Mouse (Mus musculus): Measurements from ENCODE around the gene Kcnc4.

The Kcnc4 gene

GRCm38 (mm10) chr3:107459196-107459772, at the start of gene Kcnc4:
Gene Kcnc4, minus strand, starts transcription at chr3:107459552.
- no peak for DNase-seq

- DNase-seq: peak; percentile 16
Measured at GRCm38 (mm10) chr3:107508696-107509095, 49.3 kb upstream of the Kcnc4 start.

- DNase-seq: no peak
Measured at GRCm38 (mm10) chr3:107507966-107508365, 48.6 kb upstream of the Kcnc4 start.

- peak; percentile 31 for DNase-seq
Measured at GRCm38 (mm10) chr3:107506531-107506930, 47.2 kb upstream of the Kcnc4 start.

GRCm38 (mm10) chr3:107505464-107506367, 46.4 kb upstream of the Kcnc4 start:
- peak; percentile 72 for DNase-seq

- no peak for DNase-seq
Measured at GRCm38 (mm10) chr3:107504542-107504941, 45.2 kb upstream of the Kcnc4 start.

- no peak for DNase-seq
Measured at GRCm38 (mm10) chr3:107503716-107504115, 44.4 kb upstream of the Kcnc4 start.

- no peak for DNase-seq
Measured at GRCm38 (mm10) chr3:107501702-107502151, 42.4 kb upstream of the Kcnc4 start.

- no peak for DNase-seq
Measured at GRCm38 (mm10) chr3:107500301-107500700, 40.9 kb upstream of the Kcnc4 start.

- DNase-seq: peak; percentile 27
Measured at GRCm38 (mm10) chr3:107496086-107496850, 36.9 kb upstream of the Kcnc4 start.

GRCm38 (mm10) chr3:107495524-107495923, 36.2 kb upstream of the Kcnc4 start:
- DNase-seq: no peak

- DNase-seq: peak; percentile 82
Measured at GRCm38 (mm10) chr3:107491459-107491858, 32.1 kb upstream of the Kcnc4 start.

GRCm38 (mm10) chr3:107488637-107489036, 29.3 kb upstream of the Kcnc4 start:
- peak; percentile 26 for DNase-seq

- peak; percentile 10 for DNase-seq
Measured at GRCm38 (mm10) chr3:107483290-107483689, 23.9 kb upstream of the Kcnc4 start.

- DNase-seq: no peak
Measured at GRCm38 (mm10) chr3:107480660-107481059, 21.3 kb upstream of the Kcnc4 start.

GRCm38 (mm10) chr3:107472198-107472597, 12.8 kb upstream of the Kcnc4 start:
- peak; percentile 44 for DNase-seq

- no peak for DNase-seq
Measured at GRCm38 (mm10) chr3:107469059-107469458, 9.7 kb upstream of the Kcnc4 start.

GRCm38 (mm10) chr3:107468106-107468505, 8.8 kb upstream of the Kcnc4 start:
- DNase-seq: no peak

GRCm38 (mm10) chr3:107466577-107466976, 7.2 kb upstream of the Kcnc4 start:
- peak; percentile 77 for DNase-seq

- peak; percentile 60 for DNase-seq
Measured at GRCm38 (mm10) chr3:107462160-107462559, 2.8 kb upstream of the Kcnc4 start.

GRCm38 (mm10) chr3:107459773-107460431, 550 bp upstream of the Kcnc4 start:
- no peak for DNase-seq

GRCm38 (mm10) chr3:107458528-107459195, 690 bp downstream of the Kcnc4 start:
- DNase-seq: no peak

Measured in kidney, postnatal 14 days (tissue).